Mouse (Mus musculus): Measurements from ENCODE around the gene Tcf19. TPM values are rescaled to one million over a fixed set of nuclear protein-coding genes. Genes with fewer than 3 reads are reported as not detected.
A peak's percentile ranks its signal among the peaks of the same experiment; 100 is the strongest.
"Not testable (repeated sequence)": the region's sequence is repeated elsewhere in the genome, so short reads cannot be mapped to it uniquely, and the experiment has no call there.

The Tcf19 gene
- total RNA-seq, 2 experiments from 2014 or later = 3.4 to 5.2 TPM

- intact Hi-C loops (cut with DNase I) = no loop called here
- DNase-seq = no peak
These were observed 26.3 kb downstream of the Tcf19 start for GRCm38 (mm10) chr17:35490320-35490719.

GRCm38 (mm10) chr17:35488041-35488440 lies 28.6 kb downstream of the Tcf19 start:
- no peak for DNase-seq
- intact Hi-C loops (cut with DNase I) = no loop called here

- DNase-seq = no peak
- intact Hi-C loops (cut with DNase I) = no loop called here
These were observed 29.9 kb downstream of the Tcf19 start for GRCm38 (mm10) chr17:35486726-35487125.

- no peak for DNase-seq
- intact Hi-C loops (cut with DNase I) = no loop called here
These were observed 30.9 kb downstream of the Tcf19 start for GRCm38 (mm10) chr17:35485702-35486101.

GRCm38 (mm10) chr17:35484066-35484465 lies 32.6 kb downstream of the Tcf19 start:
- peak; percentile 49 to 71 for DNase-seq
- intact Hi-C loops (cut with DNase I) = loop anchor here (1.0 kb wide), 2 partner anchors 25 to 50 kb away; no protein-coding TSS in a partner anchor

- no peak for DNase-seq
- intact Hi-C loops (cut with DNase I) = no loop called here
These were observed 46.5 kb downstream of the Tcf19 start, which contains the start of gene H2-Q10 for GRCm38 (mm10) chr17:35469842-35470751. H2-Q10 (plus strand) TSS chr17:35470089.

- DNase-seq; intact Hi-C loops (cut with DNase I): not testable (repeated sequence)
These were observed 47.7 kb downstream of the Tcf19 start for GRCm38 (mm10) chr17:35468936-35469335.

GRCm38 (mm10) chr17:35465651-35466050 lies 51.0 kb downstream of the Tcf19 start:
- DNase-seq; intact Hi-C loops (cut with DNase I): not testable (repeated sequence)

Other genes with a start within 250 kb of the Tcf19 start
- 1 to 10 TPM; 1.1 to 1.4 TPM for gene H2-Q1, start 196.4 kb downstream of the Tcf19 start, total RNA-seq (2021)
- gene H2-Q2, start 174.6 kb downstream of the Tcf19 start, total RNA-seq (2021) = 1 to 10 TPM in 1 of 2 experiments, under 1 TPM in 1; 0.64 to 1.4 TPM
- gene H2-Q4, start 137.2 kb downstream of the Tcf19 start, total RNA-seq (2021) = 10 to 100 TPM; 10.1 to 13.8 TPM
- gene H2-Q6, start 92.0 kb downstream of the Tcf19 start, total RNA-seq (2021) = 1 to 10 TPM in 1 of 2 experiments, under 1 TPM in 1; 0.78 to 1.6 TPM
- 1 to 10 TPM in 1 of 2 experiments, under 1 TPM in 1; 0.94 to 2.1 TPM for gene H2-Q7, start 77.7 kb downstream of the Tcf19 start, total RNA-seq (2021)
- under 1 TPM; 0.19 to 0.33 TPM for gene H2-Q10, start 46.7 kb downstream of the Tcf19 start, total RNA-seq (2021)
- not detected for gene Pou5f1, start 10.8 kb downstream of the Tcf19 start, total RNA-seq (2021)
- gene Cchcr1, start 276 bp upstream of the Tcf19 start, total RNA-seq (2021) = 1 to 10 TPM; 2.3 to 2.9 TPM
- gene Psors1c2, start 16.4 kb upstream of the Tcf19 start, total RNA-seq (2021) = not detected
- under 1 TPM; 0.19 to 0.39 TPM for gene Cdsn, start 35.3 kb upstream of the Tcf19 start, total RNA-seq (2021)
- gene 2300002M23Rik, start 50.6 kb upstream of the Tcf19 start, total RNA-seq (2021) = not detected
- gene Sfta2, start 84.7 kb upstream of the Tcf19 start, total RNA-seq (2021) = not detected
- not detected for gene Gm9573, start 109.8 kb upstream of the Tcf19 start, total RNA-seq (2021)
- not detected for gene Mucl3, start 126.9 kb upstream of the Tcf19 start, total RNA-seq (2021)
- 10 to 100 TPM; 31.9 to 33.0 TPM for gene Vars2, start 150.8 kb upstream of the Tcf19 start, total RNA-seq (2021)
- 10 to 100 TPM; 16.9 to 17.4 TPM for gene Gtf2h4, start 156.9 kb upstream of the Tcf19 start, total RNA-seq (2021)
- 10 to 100 TPM; 29.3 to 37.4 TPM for gene Ddr1, start 187.8 kb upstream of the Tcf19 start, total RNA-seq (2021)